ENCODE assay signal across 9 mouse cellular contexts in genomic region chr11:4174586-4174985, GRCm38 (mm10). TPM values are rescaled to one million over a fixed set of nuclear protein-coding genes. Genes with fewer than 3 reads are reported as not detected.
DNase-seq lines count a peak whose midpoint lies in the region; ATAC-seq and TF ChIP-seq lines count a peak whose summit lies in the region.
"Had no signal": no experiment of that assay in that cellular context is flagged by ENCODE, and none has a peak within 500 bp of the region (broad histone marks: within the 10 kb centered on the region; RNA-seq: fewer than 3 reads in every experiment).

No protein-coding gene starts in this region.

- H3K9me3 ChIP-seq in midbrain, embryonic 16.5 days (replicated peaks; ENCODE audit: control insufficient read depth, low read length, poor library complexity, severe bottlenecking): no peaks in the 10 kb centered on the region
- H3K9me3 ChIP-seq in midbrain, embryonic 13.5 days: no peaks in the 10 kb centered on the region
- no peaks in the 10 kb centered on the region for H3K9me3 ChIP-seq in stomach, postnatal 0 days (ENCODE audit: control insufficient read depth, low read length)
- H3K9me3 ChIP-seq: lung, embryonic 15.5 days had no signal

- ATAC-seq in midbrain, embryonic 16.5 days: 0 out of 2 replicates have a peak, but pooled peaks have one; percentile 48
- ATAC-seq in midbrain, embryonic 13.5 days: no peak
- ATAC-seq in stomach, postnatal 0 days (ENCODE audit: low FRiP score, low TSS enrichment): no peak

- TF ChIP-seq EP300 in stomach, postnatal 0 days (optimal IDR thresholded peaks at IDR 0.05): no peak

- peaks cover 75% of the 10 kb centered on the region for H3K36me3 ChIP-seq in midbrain, embryonic 16.5 days (ENCODE audit: control insufficient read depth, insufficient read depth, low read length)
- H3K36me3 ChIP-seq in midbrain, embryonic 13.5 days: peaks cover 100% of the 10 kb centered on the region
- H3K36me3 ChIP-seq in stomach, postnatal 0 days (ENCODE audit: control insufficient read depth, insufficient read depth, low read length): peaks cover 73% of the 10 kb centered on the region

- H3K4me3 ChIP-seq in midbrain, embryonic 16.5 days (ENCODE audit: low read depth, low read length): no peak overlapping the region
- no peak overlapping the region for H3K4me3 ChIP-seq in midbrain, embryonic 13.5 days (replicated peaks)
- no peak overlapping the region for H3K4me3 ChIP-seq in stomach, postnatal 0 days (ENCODE audit: low read depth, low read length)
- H3K4me3 ChIP-seq: lung, embryonic 15.5 days had no signal

- H3K27ac ChIP-seq in midbrain, embryonic 16.5 days (ENCODE audit: low read length): no peak overlapping the region
- H3K27ac ChIP-seq in midbrain, embryonic 13.5 days: no peak overlapping the region
- peak overlapping the region; percentile 49; the same call in 1 of the 2 replicates for H3K27ac ChIP-seq in stomach, postnatal 0 days (replicated peaks)
- H3K27ac ChIP-seq: lung, embryonic 15.5 days had no signal

- 65% methylated on average over 5 of the region's 5 CpGs for WGBS in midbrain, embryonic 16.5 days
- WGBS in midbrain, embryonic 13.5 days: 80% methylated on average over 5 of the region's 5 CpGs
- WGBS in stomach, postnatal 0 days: 78% methylated on average over 5 of the region's 5 CpGs

- H3K4me1 ChIP-seq in midbrain, embryonic 16.5 days (ENCODE audit: control insufficient read depth, insufficient read depth, low read length): no peaks in the 10 kb centered on the region
- no peaks in the 10 kb centered on the region for H3K4me1 ChIP-seq in midbrain, embryonic 13.5 days (replicated peaks)
- no peaks in the 10 kb centered on the region for H3K4me1 ChIP-seq in stomach, postnatal 0 days (replicated peaks; ENCODE audit: control insufficient read depth, insufficient read depth)
- H3K4me1 ChIP-seq: lung, embryonic 15.5 days had no signal

- DNase-seq in adrenal gland, adult 2 months: peak; percentile 68
- DNase-seq in adrenal gland, postnatal 4 days (ENCODE audit: low spot score in 2 of 2): no peak
- peak; percentile 69 to 76 for DNase-seq in layer of hippocampus, postnatal 10 days (ENCODE audit: low spot score in 2 of 2)
- no peak for DNase-seq in stomach, postnatal 0 days (ENCODE audit: low spot score)
- DNase-seq in urinary bladder, postnatal 14 days (ENCODE audit: low spot score): no peak
- no peak for DNase-seq in urinary bladder, adult 2 months (ENCODE audit: low spot score)

- H3K9ac ChIP-seq in midbrain, embryonic 16.5 days (ENCODE audit: low read depth, low read length): no peak overlapping the region
- H3K9ac ChIP-seq in midbrain, embryonic 13.5 days (replicated peaks): no peak overlapping the region
- no peak overlapping the region for H3K9ac ChIP-seq in stomach, postnatal 0 days (ENCODE audit: low read length)
- H3K9ac ChIP-seq: lung, embryonic 15.5 days had no signal

- no peak for TF ChIP-seq CTCF in stomach, postnatal 0 days (IDR thresholded peaks at IDR 0.05; ENCODE audit: low read depth)

- no peak overlapping the region for H3K4me2 ChIP-seq in midbrain, embryonic 16.5 days (ENCODE audit: low read length)
- H3K4me2 ChIP-seq in midbrain, embryonic 13.5 days (replicated peaks): no peak overlapping the region
- H3K4me2 ChIP-seq in stomach, postnatal 0 days (replicated peaks; ENCODE audit: low read depth): no peak overlapping the region
- H3K4me2 ChIP-seq: lung, embryonic 15.5 days had no signal

- H3K27me3 ChIP-seq in midbrain, embryonic 16.5 days (ENCODE audit: control insufficient read depth, insufficient read depth, low read depth, low read length): no peaks in the 10 kb centered on the region
- H3K27me3 ChIP-seq in midbrain, embryonic 13.5 days: no peaks in the 10 kb centered on the region
- no peaks in the 10 kb centered on the region for H3K27me3 ChIP-seq in stomach, postnatal 0 days (ENCODE audit: control insufficient read depth, insufficient read depth, low read length)
- H3K27me3 ChIP-seq: lung, embryonic 15.5 days had no signal

RNA-seq across cellular contexts. Expression of gene Tbc1d10a, which starts 12.0 kb away (rescaled TPM):
- total RNA-seq in adrenal gland, adult 2 months (2021): 10 to 100 TPM; 13.7 to 16.2 TPM
- 35.3 and 38.3 TPM in 2 replicates for polyA plus RNA-seq in adrenal gland, adult 2 months (2012; rRNA removed)
- 10 to 100 TPM; 19.0 to 19.9 TPM for total RNA-seq in adrenal gland, postnatal 4 days (2021)
- polyA plus RNA-seq in midbrain, embryonic 16.5 days (2015; fragmentation: Nextera tagmentation; extraction: Ambion mirVana): 33.6 and 34.8 TPM in 2 replicates
- 24.2 and 24.6 TPM in 2 replicates for polyA plus RNA-seq in midbrain, embryonic 13.5 days (2015; fragmentation: Nextera tagmentation; extraction: Ambion mirVana)
- total RNA-seq in layer of hippocampus, postnatal 10 days (2021): 10 to 100 TPM; 28.4 to 31.1 TPM
- 35.1 and 38.5 TPM in 2 replicates for polyA plus RNA-seq in stomach, postnatal 0 days (2015; fragmentation: Nextera tagmentation; extraction: Ambion mirVana)
- polyA plus RNA-seq in urinary bladder, adult 2 months (2012; rRNA removed): 92.5 and 137 TPM in 2 replicates

RNA-seq across cellular contexts. Expression of gene Sf3a1, which starts 14.4 kb away (rescaled TPM):
- 10 to 100 TPM; 47.0 to 52.5 TPM for total RNA-seq in adrenal gland, adult 2 months (2021)
- polyA plus RNA-seq in adrenal gland, adult 2 months (2012; rRNA removed): 36.4 and 39.8 TPM in 2 replicates
- total RNA-seq in adrenal gland, postnatal 4 days (2021): 10 to 100 TPM; 70.4 to 71.6 TPM
- 53.8 and 54.0 TPM in 2 replicates for polyA plus RNA-seq in midbrain, embryonic 16.5 days (2015; fragmentation: Nextera tagmentation; extraction: Ambion mirVana)
- polyA plus RNA-seq in midbrain, embryonic 13.5 days (2015; fragmentation: Nextera tagmentation; extraction: Ambion mirVana): 65.8 and 66.7 TPM in 2 replicates
- 10 to 100 TPM; 61.1 to 72.9 TPM for total RNA-seq in layer of hippocampus, postnatal 10 days (2021)
- 16.0 and 16.5 TPM in 2 replicates for polyA plus RNA-seq in stomach, postnatal 0 days (2015; fragmentation: Nextera tagmentation; extraction: Ambion mirVana)
- polyA plus RNA-seq in urinary bladder, adult 2 months (2012; rRNA removed): 21.6 and 28.5 TPM in 2 replicates

RNA-seq across cellular contexts. Expression of gene Ccdc157, which starts 14.5 kb away (rescaled TPM):
- 10 to 100 TPM; 10.3 to 13.1 TPM for total RNA-seq in adrenal gland, adult 2 months (2021)
- 9.3 and 11.3 TPM in 2 replicates for polyA plus RNA-seq in adrenal gland, adult 2 months (2012; rRNA removed)
- total RNA-seq in adrenal gland, postnatal 4 days (2021): 10 to 100 TPM; 13.8 to 18.6 TPM
- polyA plus RNA-seq in midbrain, embryonic 16.5 days (2015; fragmentation: Nextera tagmentation; extraction: Ambion mirVana): 9.1 and 10.9 TPM in 2 replicates
- polyA plus RNA-seq in midbrain, embryonic 13.5 days (2015; fragmentation: Nextera tagmentation; extraction: Ambion mirVana): 6.8 and 8.1 TPM in 2 replicates
- 10 to 100 TPM; 13.4 to 14.6 TPM for total RNA-seq in layer of hippocampus, postnatal 10 days (2021)
- polyA plus RNA-seq in stomach, postnatal 0 days (2015; fragmentation: Nextera tagmentation; extraction: Ambion mirVana): 2.1 and 2.2 TPM in 2 replicates
- 13.8 and 14.2 TPM in 2 replicates for polyA plus RNA-seq in urinary bladder, adult 2 months (2012; rRNA removed)

RNA-seq across cellular contexts. Expression of gene Rnf215, which starts 39.6 kb away (rescaled TPM):
- total RNA-seq in adrenal gland, adult 2 months (2021): 10 to 100 TPM; 21.7 to 25.0 TPM
- 34.6 and 40.2 TPM in 2 replicates for polyA plus RNA-seq in adrenal gland, adult 2 months (2012; rRNA removed)
- 10 to 100 TPM; 32.0 to 34.8 TPM for total RNA-seq in adrenal gland, postnatal 4 days (2021)
- 52.0 and 53.6 TPM in 2 replicates for polyA plus RNA-seq in midbrain, embryonic 16.5 days (2015; fragmentation: Nextera tagmentation; extraction: Ambion mirVana)
- polyA plus RNA-seq in midbrain, embryonic 13.5 days (2015; fragmentation: Nextera tagmentation; extraction: Ambion mirVana): 43.9 and 45.9 TPM in 2 replicates
- 10 to 100 TPM; 47.7 to 49.4 TPM for total RNA-seq in layer of hippocampus, postnatal 10 days (2021)
- 19.6 and 23.2 TPM in 2 replicates for polyA plus RNA-seq in stomach, postnatal 0 days (2015; fragmentation: Nextera tagmentation; extraction: Ambion mirVana)
- polyA plus RNA-seq in urinary bladder, adult 2 months (2012; rRNA removed): 31.5 and 34.4 TPM in 2 replicates

RNA-seq across cellular contexts. Expression of gene Castor1, which starts 43.4 kb away (rescaled TPM):
- 1 to 10 TPM; 3.5 to 4.1 TPM for total RNA-seq in adrenal gland, adult 2 months (2021)
- polyA plus RNA-seq in adrenal gland, adult 2 months (2012; rRNA removed): 11.6 and 14.6 TPM in 2 replicates
- total RNA-seq in adrenal gland, postnatal 4 days (2021): 1 to 10 TPM; 6.3 to 6.6 TPM
- 2.9 and 4.2 TPM in 2 replicates for polyA plus RNA-seq in midbrain, embryonic 16.5 days (2015; fragmentation: Nextera tagmentation; extraction: Ambion mirVana)
- 1.5 and 1.6 TPM in 2 replicates for polyA plus RNA-seq in midbrain, embryonic 13.5 days (2015; fragmentation: Nextera tagmentation; extraction: Ambion mirVana)
- total RNA-seq in layer of hippocampus, postnatal 10 days (2021): 1 to 10 TPM; 4.0 to 5.5 TPM
- polyA plus RNA-seq in stomach, postnatal 0 days (2015; fragmentation: Nextera tagmentation; extraction: Ambion mirVana): 9.6 and 9.7 TPM in 2 replicates
- polyA plus RNA-seq in urinary bladder, adult 2 months (2012; rRNA removed): 19.7 and 19.8 TPM in 2 replicates

Comparison
In these comparisons a context has a peak if more than half of its experiments do, and no peak if none do; other contexts are left out.
1. DNase-seq: peak in adrenal gland, adult 2 months (single experiment) and layer of hippocampus, postnatal 10 days (2 of 2); none in adrenal gland, postnatal 4 days (0 of 2), stomach, postnatal 0 days (single experiment), urinary bladder, postnatal 14 days (single experiment) and urinary bladder, adult 2 months (single experiment).